Mouse (Mus musculus): Measurements from ENCODE around the gene Ddit4. TPM values are rescaled to one million over a fixed set of nuclear protein-coding genes. Genes with fewer than 3 reads are reported as not detected.

Gene Ddit4
- polyA plus RNA-seq, 1 experiment = 6.1 TPM

- Histone ChIP-seq H3K27ac (replicated peaks; ENCODE audit: low read depth, low read length) (peak overlapping the region; percentile 80), H3K4me1 (ENCODE audit: control insufficient read depth, insufficient read depth, insufficient read length, low read length) (peaks cover 8% of the 10 kb centered on the region), H3K4me3 (ENCODE audit: insufficient read depth, low read depth, low read length) (peak overlapping the region; percentile 92)
Observed at GRCm38 (mm10) chr10:59948363-59949254, 3.0 kb downstream of the Ddit4 start.

- no peak overlapping the region for H3K4me3 ChIP-seq (ENCODE audit: insufficient read depth, low read depth, low read length)
- H3K27ac ChIP-seq (replicated peaks; ENCODE audit: low read depth, low read length) = peak overlapping the region; percentile 80
- peaks cover 17% of the 10 kb centered on the region for H3K4me1 ChIP-seq (ENCODE audit: control insufficient read depth, insufficient read depth, insufficient read length, low read length)
Observed at GRCm38 (mm10) chr10:59947296-59948073, 4.1 kb downstream of the Ddit4 start.

DNA sequence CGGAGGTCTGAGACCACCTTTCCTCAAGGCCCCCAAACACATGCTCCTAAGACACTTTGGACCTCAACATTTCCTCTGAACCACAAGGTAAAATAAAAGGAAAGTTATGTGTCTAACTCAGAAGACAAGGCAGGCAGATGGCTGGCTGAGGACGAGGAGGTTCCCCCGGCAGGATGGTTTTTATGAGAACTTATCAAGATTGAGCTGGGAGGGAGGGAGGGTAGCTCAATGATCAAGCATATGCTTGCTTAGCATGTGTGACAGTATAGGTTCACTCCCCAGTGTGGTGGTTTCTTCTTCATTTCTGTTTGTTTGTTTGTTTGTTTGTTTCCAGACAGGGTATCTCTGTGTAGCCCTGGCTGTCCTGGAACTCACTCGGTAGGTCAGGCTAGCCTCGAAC is 5.3 kb downstream of the Ddit4 start:
- H3K4me1 ChIP-seq (ENCODE audit: control insufficient read depth, insufficient read depth, insufficient read length, low read length) = peaks cover 17% of the 10 kb centered on the region
- no peak overlapping the region for H3K27ac ChIP-seq (replicated peaks; ENCODE audit: low read depth, low read length)
- H3K4me3 ChIP-seq (ENCODE audit: insufficient read depth, low read depth, low read length) = no peak overlapping the region

DNA sequence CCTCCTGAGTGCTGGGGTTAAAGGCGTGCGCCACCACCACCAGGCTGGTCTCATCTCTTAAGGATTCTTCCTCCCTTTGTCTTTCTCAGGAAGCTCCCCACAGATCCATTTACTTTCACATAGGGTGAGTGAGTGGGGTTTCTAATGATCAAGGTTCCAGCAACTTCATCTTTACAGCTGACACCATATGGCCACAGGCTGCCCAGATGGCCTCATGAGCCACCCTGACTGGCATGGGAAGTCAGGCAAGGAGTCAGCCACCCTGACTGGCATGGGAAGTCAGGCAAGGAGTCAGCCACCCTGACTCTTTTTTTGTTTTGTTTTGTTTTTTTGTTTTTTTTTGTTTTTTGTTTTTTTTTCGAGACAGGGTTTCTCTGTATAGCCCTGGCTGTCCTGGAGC is 6.2 kb downstream of the Ddit4 start:
- H3K27ac ChIP-seq (replicated peaks; ENCODE audit: low read depth, low read length) = no peak overlapping the region
- peaks cover 17% of the 10 kb centered on the region for H3K4me1 ChIP-seq (ENCODE audit: control insufficient read depth, insufficient read depth, insufficient read length, low read length)
- H3K4me3 ChIP-seq (ENCODE audit: insufficient read depth, low read depth, low read length) = no peak overlapping the region

- peak overlapping the region; percentile 28 for H3K27ac ChIP-seq (replicated peaks; ENCODE audit: low read depth, low read length)
- H3K4me3 ChIP-seq (ENCODE audit: insufficient read depth, low read depth, low read length) = peak overlapping the region; percentile 30
- peaks cover 14% of the 10 kb centered on the region for H3K4me1 ChIP-seq (ENCODE audit: control insufficient read depth, insufficient read depth, insufficient read length, low read length)
Observed at GRCm38 (mm10) chr10:59943421-59943989, 8.1 kb downstream of the Ddit4 start.

DNA sequence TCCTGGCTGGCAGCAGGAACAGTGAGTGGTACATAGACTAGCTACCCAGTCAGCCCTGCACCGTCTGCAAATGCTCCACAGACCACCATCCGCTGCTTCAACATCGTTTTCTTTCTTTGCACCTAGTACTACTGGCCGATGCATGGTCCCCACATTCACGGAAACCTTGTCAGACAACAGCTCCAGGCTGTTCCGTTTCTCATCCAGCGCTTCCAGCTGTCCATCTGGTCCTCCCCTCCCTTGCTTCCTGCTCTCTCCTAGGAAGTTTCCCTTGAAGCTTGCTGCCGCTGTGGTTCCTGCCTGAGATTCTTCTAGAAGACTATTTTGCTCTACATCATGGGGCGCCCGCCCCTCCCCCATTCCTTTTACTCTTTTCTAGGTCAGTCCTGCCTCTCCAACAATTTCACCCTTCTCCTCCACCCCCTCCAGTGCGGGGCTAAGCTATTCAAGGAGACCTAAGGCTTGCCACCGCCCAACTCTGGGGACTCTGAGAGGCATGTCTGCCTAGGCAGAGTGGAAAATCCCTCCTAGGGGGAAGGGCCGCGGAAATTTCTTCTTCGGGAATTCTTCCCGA is 8.7 kb downstream of the Ddit4 start:
- Histone ChIP-seq H3K4me1 (ENCODE audit: control insufficient read depth, insufficient read depth, insufficient read length, low read length) (peaks cover 14% of the 10 kb centered on the region), H3K27ac (replicated peaks; ENCODE audit: low read depth, low read length) (peak overlapping the region; percentile 28), H3K4me3 (ENCODE audit: insufficient read depth, low read depth, low read length) (peak overlapping the region; percentile 30)

DNA sequence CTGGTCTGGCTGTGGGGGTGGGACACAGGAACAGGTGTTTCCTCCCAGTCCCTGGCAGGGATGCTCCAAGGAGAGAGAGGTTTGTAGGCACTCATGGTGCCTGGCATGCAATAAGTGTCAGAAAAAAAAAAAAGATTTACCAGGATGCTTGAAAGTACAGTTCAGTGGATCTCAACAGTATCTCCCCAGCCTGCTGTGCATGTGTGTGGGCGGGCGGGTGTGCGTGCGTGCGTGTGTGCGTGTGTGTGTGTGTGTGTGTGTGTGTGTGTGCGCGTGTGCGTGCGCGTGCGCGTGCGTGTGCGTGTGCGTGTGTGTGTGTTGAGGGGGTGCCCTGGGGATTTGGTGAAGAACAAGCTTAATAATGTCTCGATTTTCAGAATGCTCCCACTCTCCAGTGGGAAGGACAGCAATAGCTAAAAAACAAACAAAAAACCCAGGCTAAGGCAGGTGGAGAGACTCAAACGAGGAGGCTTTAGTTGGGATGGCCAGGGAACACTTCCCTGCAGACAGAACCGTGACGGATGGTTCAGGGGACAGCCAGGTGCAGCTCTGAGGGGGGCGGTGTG is 9.3 kb downstream of the Ddit4 start:
- Histone ChIP-seq H3K4me1 (ENCODE audit: control insufficient read depth, insufficient read depth, insufficient read length, low read length) (peaks cover 13% of the 10 kb centered on the region), H3K27ac (replicated peaks; ENCODE audit: low read depth, low read length) (no peak overlapping the region), H3K4me3 (ENCODE audit: insufficient read depth, low read depth, low read length) (peak overlapping the region; percentile 30; the same call in 1 of the 2 replicates)

GRCm38 (mm10) chr10:59939081-59939480 is 12.6 kb downstream of the Ddit4 start:
- Histone ChIP-seq H3K27ac (replicated peaks; ENCODE audit: low read depth, low read length) (no peak overlapping the region), H3K4me1 (ENCODE audit: control insufficient read depth, insufficient read depth, insufficient read length, low read length) (peaks cover 16% of the 10 kb centered on the region), H3K4me3 (ENCODE audit: insufficient read depth, low read depth, low read length) (no peak overlapping the region)

GRCm38 (mm10) chr10:59938662-59939061 is 13.0 kb downstream of the Ddit4 start:
- Histone ChIP-seq H3K4me3 (ENCODE audit: insufficient read depth, low read depth, low read length) (no peak overlapping the region), H3K4me1 (ENCODE audit: control insufficient read depth, insufficient read depth, insufficient read length, low read length) (peaks cover 14% of the 10 kb centered on the region), H3K27ac (replicated peaks; ENCODE audit: low read depth, low read length) (no peak overlapping the region)

- H3K27ac ChIP-seq (replicated peaks; ENCODE audit: low read depth, low read length) = 0 out of 2 replicates have a peak overlapping the region, but pooled peaks have one; percentile 0
- H3K4me1 ChIP-seq (ENCODE audit: control insufficient read depth, insufficient read depth, insufficient read length, low read length) = peaks cover 18% of the 10 kb centered on the region; the same call in 1 of the 2 replicates
- H3K4me3 ChIP-seq (ENCODE audit: insufficient read depth, low read depth, low read length) = no peak overlapping the region
Observed at GRCm38 (mm10) chr10:59936058-59936856, 15.4 kb downstream of the Ddit4 start.

DNA sequence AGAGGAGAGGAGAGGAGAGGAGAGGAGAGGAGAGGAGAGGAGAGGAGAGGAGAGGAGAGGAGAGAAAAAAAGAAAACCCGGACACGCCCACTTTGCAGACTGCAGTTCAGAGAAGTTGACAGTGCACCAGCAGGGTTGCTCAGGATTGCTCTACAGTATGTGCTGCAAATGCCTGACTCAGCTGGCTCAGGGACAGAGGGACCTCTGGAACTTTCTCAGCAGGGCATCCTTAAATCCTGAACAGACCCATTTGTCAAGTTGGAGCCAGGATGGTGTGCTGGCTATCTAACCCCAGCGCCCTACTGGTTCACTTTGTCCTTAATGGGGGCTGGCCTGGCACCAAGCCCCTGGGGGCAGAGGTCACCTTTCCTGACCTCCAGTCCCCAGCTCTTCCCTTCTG is 17.6 kb downstream of the Ddit4 start:
- no peak overlapping the region for H3K4me3 ChIP-seq (ENCODE audit: insufficient read depth, low read depth, low read length)

GRCm38 (mm10) chr10:59932521-59932920 is 19.1 kb downstream of the Ddit4 start:
- peaks cover 23% of the 10 kb centered on the region for H3K4me1 ChIP-seq (ENCODE audit: control insufficient read depth, insufficient read depth, insufficient read length, low read length)
- H3K27ac ChIP-seq (replicated peaks; ENCODE audit: low read depth, low read length) = peak overlapping the region; percentile 57
- no peak overlapping the region for H3K4me3 ChIP-seq (ENCODE audit: insufficient read depth, low read depth, low read length)

More for the DNA sequence above, 17.6 kb downstream of the Ddit4 start:
- Histone ChIP-seq H3K27ac (replicated peaks; ENCODE audit: low read depth, low read length) (no peak overlapping the region), H3K4me1 (ENCODE audit: control insufficient read depth, insufficient read depth, insufficient read length, low read length) (peaks cover 22% of the 10 kb centered on the region)

GRCm38 (mm10) chr10:59930996-59931395 is 20.6 kb downstream of the Ddit4 start:
- Histone ChIP-seq H3K4me1 (ENCODE audit: control insufficient read depth, insufficient read depth, insufficient read length, low read length) (peaks cover 23% of the 10 kb centered on the region), H3K4me3 (ENCODE audit: insufficient read depth, low read depth, low read length) (no peak overlapping the region), H3K27ac (replicated peaks; ENCODE audit: low read depth, low read length) (no peak overlapping the region)

DNA sequence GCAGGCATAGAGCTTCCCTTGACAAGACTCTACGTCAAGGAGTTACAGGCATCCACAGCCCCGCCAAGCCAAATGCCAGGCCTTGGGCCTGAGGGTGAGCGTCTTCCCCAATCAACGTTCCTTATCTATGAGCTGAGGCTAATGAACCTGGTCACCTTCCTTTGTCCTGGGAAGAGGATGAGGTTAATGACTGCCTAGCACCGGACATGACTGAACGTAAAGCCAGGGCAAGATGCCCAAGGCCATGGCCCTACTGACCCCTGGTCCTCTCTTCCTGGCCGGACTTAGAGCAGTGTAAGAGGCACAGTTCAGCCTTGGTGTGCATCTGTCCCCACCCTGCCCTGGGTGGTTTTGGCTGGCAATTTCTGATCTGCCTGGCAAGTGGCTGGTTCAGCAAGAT is 22.4 kb downstream of the Ddit4 start:
- Histone ChIP-seq H3K4me1 (ENCODE audit: control insufficient read depth, insufficient read depth, insufficient read length, low read length) (peaks cover 29% of the 10 kb centered on the region), H3K27ac (replicated peaks; ENCODE audit: low read depth, low read length) (no peak overlapping the region; the same call in 1 of the 2 replicates), H3K4me3 (ENCODE audit: insufficient read depth, low read depth, low read length) (no peak overlapping the region)
